Mouse (Mus musculus) embryonic fibroblast, embryonic 13.5 days (primary cell): ENCODE results near the gene Pmp22.

Source experiments
- CTCF ChIP-seq: IDR thresholded peaks from 2 replicates; pipeline ENCODE4 v1.5.1; 2011; ENCODE audit warnings: mild to moderate bottlenecking, control low read depth, low read length, moderate library complexity, borderline replicate concordance; ENCODE audit not compliant: insufficient read depth
- POLR2A ChIP-seq: IDR thresholded peaks from 2 replicates; pipeline ENCODE4 v1.6.1; 2011; ENCODE audit warnings: low read depth, mild to moderate bottlenecking, control low read depth, low read length, moderate library complexity

DNA sequence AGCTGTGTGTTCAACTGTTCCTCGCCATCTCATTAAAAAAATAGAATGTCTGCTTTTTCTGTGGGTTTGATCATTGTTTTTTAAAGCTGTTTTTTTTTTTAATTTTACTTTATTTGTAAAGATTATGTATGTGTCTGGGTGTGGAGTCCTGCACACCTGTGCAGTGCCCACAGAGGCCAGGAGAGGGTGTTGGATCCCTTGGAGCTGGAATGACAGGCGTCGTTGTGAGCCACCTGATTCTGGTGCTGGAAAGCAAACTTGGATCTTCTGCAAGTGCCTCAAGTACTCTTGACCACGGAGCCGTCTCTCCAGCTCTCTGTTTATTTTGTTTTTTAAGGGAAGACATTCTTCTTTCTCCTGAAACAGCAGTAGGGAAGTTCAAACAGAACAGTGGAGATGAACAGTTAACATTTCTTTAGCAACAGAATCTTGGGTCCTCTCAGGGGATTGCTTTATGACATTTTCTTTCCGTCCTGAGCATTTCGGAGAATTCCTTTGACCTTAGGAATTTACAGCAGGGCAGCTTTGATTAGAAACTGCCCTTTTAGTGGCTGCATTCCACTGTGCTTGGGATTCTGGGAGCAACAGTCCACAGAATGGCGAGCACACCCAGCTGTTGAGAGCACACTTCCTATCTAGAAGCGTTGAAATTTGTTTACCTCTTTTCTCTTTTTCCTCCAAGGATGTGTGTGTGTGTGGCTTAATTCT, 39.9 kb downstream of the Pmp22 start:
- TF ChIP-seq CTCF (no peak), POLR2A (no peak)
